Mouse (Mus musculus) stomach, postnatal 0 days (tissue): ENCODE data around the gene Hif3a. TPM values are rescaled to one million over a fixed set of nuclear protein-coding genes. Genes with fewer than 3 reads are reported as not detected.
A peak's percentile ranks its signal among the peaks of the same experiment; 100 is the strongest.
"Not testable (repeated sequence)": the region's sequence is repeated elsewhere in the genome, so short reads cannot be mapped to it uniquely, and the experiment has no call there.

Experiments used
- ATAC-seq: fragments of 200-750 bp; cut with Nextera tagmentation; 2 replicates; pipeline ENCODE4 v1.8.0; 2017; ENCODE audit not compliant: low FRiP score, low TSS enrichment
- DNase-seq: peaks from one replicate; pipeline ENCODE4 v3.0.0-alpha.2; 2016; ENCODE audit warnings: low spot score
- H3K27ac ChIP-seq: fragments of 300-500 bp; sonication (generic); replicated peaks from 2 replicates; pipeline ENCODE4 v1.5.1; 2014; ENCODE audit warnings: mild to moderate bottlenecking, control low read depth
- H3K27me3 ChIP-seq: fragments of 300-500 bp; sonication (generic); 2 replicates; pipeline ENCODE4 v1.6.1; 2014; ENCODE audit warnings: low read length; ENCODE audit not compliant: control insufficient read depth, insufficient read depth
- H3K36me3 ChIP-seq: fragments of 300-500 bp; sonication (generic); 2 replicates; pipeline ENCODE4 v1.6.1; 2014; ENCODE audit warnings: low read length, mixed read lengths; ENCODE audit not compliant: control insufficient read depth, insufficient read depth
- H3K4me1 ChIP-seq: fragments of 300-500 bp; sonication (generic); replicated peaks from 2 replicates; pipeline ENCODE4 v1.6.1; 2014; ENCODE audit warnings: antibody characterized with exemption; ENCODE audit not compliant: control insufficient read depth, insufficient read depth
- H3K4me2 ChIP-seq: fragments of 300-500 bp; sonication (generic); replicated peaks from 2 replicates; pipeline ENCODE4 v1.6.1; 2014; ENCODE audit warnings: low read depth, mild to moderate bottlenecking, control low read depth, moderate library complexity
- H3K4me3 ChIP-seq: fragments of 300-500 bp; sonication (generic); 2 replicates; pipeline ENCODE4 v1.5.1; 2014; ENCODE audit warnings: low read depth, low read length, control low read depth
- H3K9ac ChIP-seq: fragments of 300-500 bp; sonication (generic); 2 replicates; pipeline ENCODE4 v1.6.1; 2014; ENCODE audit warnings: mild to moderate bottlenecking, low read length, control low read depth, mixed read lengths
- H3K9me3 ChIP-seq: fragments of 300-500 bp; sonication (generic); 2 replicates; pipeline ENCODE4 v1.6.1; 2016; ENCODE audit warnings: low read length; ENCODE audit not compliant: control insufficient read depth
- CTCF ChIP-seq: IDR thresholded peaks from 2 replicates; pipeline ENCODE4 v1.5.1; 2016; ENCODE audit warnings: antibody characterized with exemption, low read depth, mild to moderate bottlenecking, moderate library complexity
- EP300 ChIP-seq: optimal IDR thresholded peaks from 2 replicates; pipeline ENCODE3; 2016; ENCODE audit warnings: antibody characterized with exemption
- WGBS: fragments of 180-500 bp; shearing (Covaris S2); extraction: QIAGEN DNeasy Blood & Tissue Kit; methylation state at CpG from one replicate; pipeline ENCODE4 v1.1.7; 2014; 5-methylcytosine and 5-hydroxymethylcytosine counted together
- polyA plus RNA-seq: library from polyadenylated mRNA; unstranded; fragments of >200 nt; fragmentation: Nextera tagmentation; extraction: Ambion mirVana; gene quantifications from 2 replicates; pipeline ENCODE4 v1.2.1, GENCODE M21; 2015

Hif3a gene
- polyA plus RNA-seq, 1 experiment from 2014 or later, result 4.0 TPM

- Histone ChIP-seq H3K9ac (no peak overlapping the region), H3K36me3 (no peaks in the 10 kb centered on the region), H3K9me3 (no peaks in the 10 kb centered on the region), H3K4me3 (no peak overlapping the region), H3K4me2 (no peak overlapping the region), H3K27ac (no peak overlapping the region), H3K4me1 (no peaks in the 10 kb centered on the region), H3K27me3 (no peaks in the 10 kb centered on the region)
- DNase-seq (no peak), ATAC-seq (no peak)
- whole genome bisulfite sequencing, result 74% methylated on average over 7 of the region's 7 CpGs
- TF ChIP-seq EP300, result no peak
- TF ChIP-seq CTCF, result no peak
Measured at GRCm38 (mm10) chr7:17078076-17078654, 15.9 kb upstream of the Hif3a start.

GRCm38 (mm10) chr7:17076542-17076941 lies 14.3 kb upstream of the Hif3a start:
- Histone ChIP-seq H3K36me3 (no peaks in the 10 kb centered on the region), H3K27me3 (no peaks in the 10 kb centered on the region), H3K9me3 (no peaks in the 10 kb centered on the region), H3K4me2 (no peak overlapping the region), H3K4me1 (no peaks in the 10 kb centered on the region), H3K27ac (no peak overlapping the region), H3K9ac (no peak overlapping the region), H3K4me3 (no peak overlapping the region)
- TF ChIP-seq EP300 (no peak), CTCF (no peak)
- DNase-seq, result no peak
- WGBS, result 100% methylated on average over 1 of the region's 1 CpGs
- ATAC-seq, result no peak

- peak; percentile 76 for DNase-seq
- Histone ChIP-seq H3K36me3 (no peaks in the 10 kb centered on the region), H3K27me3 (no peaks in the 10 kb centered on the region), H3K4me1 (no peaks in the 10 kb centered on the region), H3K9ac (no peak within 1 kb of the TSS), H3K9me3 (no peaks in the 10 kb centered on the region), H3K4me2 (no peak within 1 kb of the TSS; the same call in 1 of the 2 replicates), H3K4me3 (no peak within 1 kb of the TSS), H3K27ac (no peak within 1 kb of the TSS)
- peak; percentile 90 for ATAC-seq
- WGBS, result 49% methylated on average over 23 of the region's 23 CpGs
- TF ChIP-seq CTCF (peak; percentile 96), EP300 (no peak)
Measured at GRCm38 (mm10) chr7:17073904-17074615, 11.8 kb upstream of the Hif3a start, which contains the start of gene Psg16. Gene Psg16 (plus strand): TSS chr7:17074040.

- Histone ChIP-seq H3K4me1 (no peaks in the 10 kb centered on the region), H3K36me3 (no peaks in the 10 kb centered on the region), H3K4me2 (no peak overlapping the region; the same call in 1 of the 2 replicates), H3K9me3 (no peaks in the 10 kb centered on the region), H3K27me3 (no peaks in the 10 kb centered on the region), H3K4me3 (no peak overlapping the region), H3K27ac (no peak overlapping the region), H3K9ac (no peak overlapping the region)
- DNase-seq, result no peak
- WGBS, result 53% methylated on average over 5 of the region's 5 CpGs
- no peak for TF ChIP-seq CTCF
- TF ChIP-seq EP300, result no peak
- ATAC-seq, result no peak
Measured at GRCm38 (mm10) chr7:17073513-17073903, 11.3 kb upstream of the Hif3a start.

- DNase-seq, result peak; percentile 8
- H3K9me3 ChIP-seq, H3K9ac ChIP-seq, H3K36me3 ChIP-seq, H3K27me3 ChIP-seq, H3K4me1 ChIP-seq, H3K4me3 ChIP-seq, ATAC-seq, H3K4me2 ChIP-seq, H3K27ac ChIP-seq: not testable (repeated sequence)
- 57% methylated on average over 5 of the region's 5 CpGs for whole genome bisulfite sequencing
Measured at GRCm38 (mm10) chr7:17067651-17068050, 5.4 kb upstream of the Hif3a start.

- TF ChIP-seq EP300 (no peak), CTCF (no peak)
- DNase-seq (no peak), ATAC-seq (no peak)
- Histone ChIP-seq H3K4me3 (no peak overlapping the region), H3K27me3 (no peaks in the 10 kb centered on the region), H3K36me3 (no peaks in the 10 kb centered on the region), H3K4me1 (0 out of 2 replicates have a peak, but pooled peaks cover 3% of the 10 kb centered on the region), H3K27ac (no peak overlapping the region), H3K4me2 (no peak overlapping the region), H3K9me3 (no peaks in the 10 kb centered on the region), H3K9ac (no peak overlapping the region)
Measured at GRCm38 (mm10) chr7:17067000-17067399, 4.8 kb upstream of the Hif3a start.
